Mouse (Mus musculus): ENCODE measurements at regions not wholly inside any gene's neighbourhood (a gene's known extent, or its start where the extent isn't known, plus 50 kb on each side); places are given as distances from the start of the nearest gene placed in this dataset.

DNA sequence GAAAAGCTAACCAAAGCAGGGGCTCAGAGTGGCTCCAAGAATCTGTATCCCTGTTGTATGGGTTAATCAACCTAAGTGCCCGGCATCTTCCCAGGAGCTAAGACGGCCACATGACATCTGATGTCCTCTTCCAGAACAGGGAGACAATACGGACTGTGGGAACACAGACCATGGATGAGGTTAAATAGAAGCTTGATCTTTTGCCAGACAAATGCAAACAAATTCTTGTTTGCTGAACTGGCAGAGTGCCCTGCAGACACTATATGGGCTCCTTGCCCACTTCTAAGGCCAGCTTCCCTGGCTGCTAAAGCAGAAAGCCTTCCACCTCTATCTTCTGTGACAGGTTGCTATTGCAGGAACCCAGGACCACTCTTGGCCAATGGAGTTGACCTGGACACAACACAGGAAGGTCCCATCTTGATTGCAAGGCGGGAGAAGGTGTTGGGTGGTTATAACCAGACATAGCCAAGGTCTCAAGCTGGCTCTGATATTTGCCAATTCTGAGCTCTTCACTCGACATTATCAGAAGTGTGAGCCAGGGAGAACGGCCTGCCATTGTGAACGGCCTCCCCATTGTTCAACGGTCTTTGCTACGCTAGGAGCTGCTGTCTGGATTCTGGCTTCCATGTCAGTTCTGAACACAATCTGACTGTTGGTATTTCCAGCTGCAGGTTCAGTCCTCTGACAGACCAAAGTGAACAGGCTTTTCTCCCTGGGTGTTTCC lies 237.5 kb upstream of the 3110018I06Rik start:
- DNase-seq (ENCODE audit: low read depth) = no peak

DNA sequence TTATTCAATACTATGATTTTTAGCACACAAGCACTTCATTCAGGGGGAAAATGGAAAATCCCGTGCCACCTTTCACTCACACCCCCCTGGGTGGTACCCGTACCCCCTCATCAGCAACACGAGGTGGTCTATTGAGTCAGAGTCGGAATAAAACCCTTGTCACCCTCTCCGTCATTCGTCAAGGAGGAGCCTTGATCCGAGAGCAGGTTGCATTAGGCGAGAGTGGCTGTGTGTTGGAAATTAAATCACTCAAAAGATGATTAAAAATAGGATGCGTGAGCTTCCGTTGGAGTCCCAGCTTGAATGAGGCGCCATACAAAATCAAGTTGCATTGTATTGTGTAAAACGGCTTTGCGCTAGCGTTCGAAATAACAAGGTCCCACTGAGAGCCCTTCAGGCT lies 236.5 kb upstream of the 3110018I06Rik start:
- no peak for DNase-seq (ENCODE audit: low read depth)

- no peak for DNase-seq (ENCODE audit: low read depth)
These were observed 226.4 kb upstream of the 3110018I06Rik start for GRCm38 (mm10) chr12:107262076-107262475.

GRCm38 (mm10) chr12:107262516-107262915 lies 225.9 kb upstream of the 3110018I06Rik start:
- no peak for DNase-seq (ENCODE audit: low read depth)

DNA sequence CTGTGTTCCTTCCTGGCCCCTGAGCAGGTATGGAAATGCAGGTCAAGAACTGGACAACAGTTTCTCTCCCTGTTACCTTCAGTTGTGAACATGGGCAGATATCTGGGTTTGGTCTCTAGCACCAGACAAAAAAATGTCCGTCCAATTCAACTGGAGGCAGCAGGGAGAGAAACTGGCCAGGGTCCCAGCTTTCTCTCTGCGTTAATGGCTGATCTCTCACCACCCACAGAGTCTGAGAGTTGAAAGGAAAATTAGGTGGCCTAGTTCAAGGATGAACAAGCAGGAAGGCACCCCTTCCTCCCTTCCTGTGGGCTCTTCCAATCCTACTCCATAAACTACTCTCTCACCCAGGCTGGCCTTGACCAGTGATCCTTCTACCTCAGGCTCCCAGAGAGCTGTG lies 221.7 kb upstream of the 3110018I06Rik start:
- no peak for DNase-seq (ENCODE audit: low read depth)

GRCm38 (mm10) chr12:107285622-107286021 lies 202.8 kb upstream of the 3110018I06Rik start:
- DNase-seq (ENCODE audit: low read depth) = no peak

- no peak for DNase-seq (ENCODE audit: low read depth)
These were observed 197.1 kb upstream of the 3110018I06Rik start for GRCm38 (mm10) chr12:107291377-107291776.

DNA sequence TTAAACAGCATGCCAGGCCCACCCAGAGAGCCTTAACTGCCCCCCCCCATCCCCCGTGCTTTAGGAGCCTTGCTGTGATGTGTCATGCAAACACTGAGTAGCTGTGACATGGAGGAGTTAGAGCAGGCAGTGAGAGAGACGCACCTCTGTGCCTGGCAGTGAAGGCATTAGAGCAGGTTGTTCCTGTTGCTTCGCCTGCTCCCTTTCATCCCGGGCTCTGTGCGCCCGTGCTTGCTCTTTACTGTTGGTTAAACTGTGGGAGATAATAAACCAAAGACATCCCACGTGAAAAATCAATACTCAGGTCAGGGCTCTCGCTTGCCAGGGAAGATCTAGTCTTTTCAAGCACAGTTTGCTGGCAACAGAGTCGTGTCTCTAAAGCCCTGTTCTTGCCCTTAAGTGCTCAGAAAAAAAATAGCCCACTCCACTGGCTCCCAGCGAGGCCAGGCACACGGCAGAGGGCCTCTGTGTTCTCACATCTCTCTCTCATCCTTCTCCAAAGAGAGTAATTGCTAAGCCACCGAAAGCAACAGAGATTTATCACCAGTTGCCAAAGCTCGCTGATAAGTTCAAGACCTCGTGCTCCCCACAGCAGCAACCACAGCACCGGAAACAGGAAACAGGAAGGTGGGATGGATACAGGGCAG lies 181.2 kb upstream of the 3110018I06Rik start:
- DNase-seq (ENCODE audit: low read depth) = no peak

GRCm38 (mm10) chr12:107315446-107315845 lies 173.0 kb upstream of the 3110018I06Rik start:
- no peak for DNase-seq (ENCODE audit: low read depth)

DNA sequence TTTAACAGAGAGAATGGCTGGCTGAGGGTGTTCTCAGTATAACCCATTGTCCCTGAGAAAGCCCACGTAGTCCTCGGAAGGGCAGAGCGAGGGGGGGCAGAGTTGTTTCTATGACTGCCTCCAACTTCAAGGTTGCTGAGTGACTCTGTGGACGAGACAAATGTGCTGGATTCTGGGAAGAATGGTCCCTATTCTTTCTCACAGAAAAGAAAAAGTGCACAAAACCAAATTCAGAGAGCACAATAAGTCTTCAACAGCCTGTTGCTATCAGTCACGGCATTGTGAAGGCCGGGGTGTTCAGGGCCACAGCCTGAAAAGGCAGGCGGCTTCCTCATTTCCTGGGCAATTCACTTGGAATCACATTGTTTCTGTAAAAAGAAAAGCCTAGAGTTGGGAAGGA lies 165.6 kb upstream of the 3110018I06Rik start:
- no peak for DNase-seq (ENCODE audit: low read depth)

DNA sequence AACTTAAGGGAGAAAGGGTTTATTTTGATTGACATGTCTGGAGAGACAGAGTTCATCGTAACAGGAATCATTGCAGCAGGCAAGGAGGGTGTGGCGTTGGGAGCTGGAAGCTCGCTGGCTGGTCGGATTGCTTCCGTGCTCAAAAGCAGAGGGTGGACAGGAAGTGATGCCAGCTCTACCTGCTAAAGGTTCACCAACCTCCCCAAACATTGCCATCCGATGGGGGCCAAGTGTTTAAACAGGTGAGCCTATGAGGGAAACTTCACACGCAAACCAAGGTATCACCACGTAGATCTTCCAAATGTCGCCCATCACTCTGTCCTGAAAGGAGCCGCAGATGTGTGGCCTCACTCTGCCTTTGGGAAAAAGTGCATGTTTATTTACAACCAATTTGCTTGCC lies 162.3 kb upstream of the 3110018I06Rik start:
- no peak for DNase-seq (ENCODE audit: low read depth)

DNA sequence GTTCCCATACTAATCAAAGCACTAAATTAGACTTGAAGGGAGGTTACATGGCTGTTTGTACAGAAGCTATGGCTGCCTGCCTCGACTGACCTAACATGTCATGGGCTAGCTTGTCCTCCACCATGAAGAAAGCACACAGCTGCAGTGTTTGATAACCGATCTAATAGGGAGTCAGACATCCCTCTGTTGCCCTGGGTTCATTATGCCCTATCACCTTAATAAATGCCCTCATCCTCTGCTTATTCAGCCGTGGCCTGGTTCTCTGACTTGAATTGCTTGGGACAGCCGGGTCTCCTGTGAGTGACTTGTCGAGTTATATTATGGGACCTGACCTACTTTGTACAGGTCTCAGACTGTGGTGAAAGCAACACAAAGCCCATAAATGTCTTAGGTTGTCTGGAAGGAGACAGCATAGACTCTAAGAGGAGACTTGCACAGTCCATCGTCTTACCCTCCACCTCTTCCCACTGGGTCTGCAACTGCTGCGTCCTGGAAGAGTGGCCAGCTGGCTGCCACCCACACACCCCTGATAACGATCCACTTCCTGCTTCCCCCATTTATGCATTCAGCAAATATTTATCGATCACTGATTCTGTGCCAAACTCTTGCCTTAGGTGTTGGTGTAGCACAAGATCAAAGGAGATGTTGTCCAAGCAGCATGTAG lies 161.2 kb upstream of the 3110018I06Rik start:
- no peak for DNase-seq (ENCODE audit: low read depth)

GRCm38 (mm10) chr12:107328986-107329385 lies 159.4 kb upstream of the 3110018I06Rik start:
- no peak for DNase-seq (ENCODE audit: low read depth)

DNA sequence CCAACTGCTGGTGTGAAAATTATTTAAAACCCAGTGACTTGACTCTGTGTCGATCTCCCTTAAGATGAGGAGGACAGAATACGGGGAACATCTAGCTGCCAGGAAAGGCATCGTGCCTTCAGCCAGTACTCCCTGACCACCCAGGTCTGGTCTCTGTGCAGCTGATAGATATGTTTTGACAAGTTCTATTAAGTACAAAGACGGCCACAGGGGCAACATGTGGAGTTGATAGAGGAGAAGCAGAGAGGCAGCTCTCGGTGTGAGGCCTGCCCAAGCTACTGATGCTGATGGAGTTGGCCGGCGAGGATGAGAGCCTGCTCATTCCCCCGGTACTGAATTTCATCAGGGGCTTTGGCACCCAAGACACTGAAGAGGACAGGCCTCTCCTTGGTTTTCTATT lies 154.1 kb upstream of the 3110018I06Rik start:
- DNase-seq (ENCODE audit: low read depth) = no peak

DNA sequence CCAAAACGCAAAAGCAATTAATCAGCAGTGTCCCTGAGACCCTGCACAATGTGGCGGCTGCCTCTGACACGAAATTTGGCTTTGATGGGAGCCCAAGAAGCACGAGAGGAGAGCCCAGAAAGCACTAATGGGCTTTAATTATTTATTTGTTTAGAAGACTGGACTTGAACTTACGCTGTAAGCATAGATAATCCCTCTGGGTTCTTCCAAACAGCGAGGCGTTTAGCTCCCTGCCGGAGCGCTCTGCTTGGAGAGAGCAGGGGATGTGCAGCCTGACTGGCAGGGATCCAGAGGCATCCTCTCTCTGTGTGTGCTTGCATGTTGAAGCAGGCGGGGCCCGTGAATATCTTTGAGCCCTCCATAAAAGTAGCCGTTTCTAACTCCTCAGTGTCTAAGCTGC lies 153.3 kb upstream of the 3110018I06Rik start:
- DNase-seq (ENCODE audit: low read depth) = no peak

DNA sequence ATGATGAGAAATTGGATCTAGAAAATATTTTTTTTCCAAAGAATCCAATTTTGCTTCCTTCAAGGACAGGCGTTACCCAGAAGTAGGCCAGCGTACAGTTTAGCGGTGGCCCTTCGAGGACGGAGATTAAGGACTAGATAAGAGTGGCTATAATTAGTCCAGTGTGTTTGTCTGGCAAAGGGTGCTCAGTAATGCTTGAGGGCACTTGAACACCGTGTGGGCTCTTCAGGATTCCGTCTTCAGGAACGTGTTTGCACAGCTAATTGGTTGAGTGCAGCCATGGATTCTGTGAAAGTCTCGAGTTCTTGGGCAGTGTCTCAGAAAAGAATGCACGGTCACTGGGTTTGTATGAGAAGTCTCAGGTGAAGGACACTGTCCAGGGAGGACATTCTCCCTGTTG lies 149.7 kb upstream of the 3110018I06Rik start:
- DNase-seq (ENCODE audit: low read depth) = no peak

GRCm38 (mm10) chr12:107356211-107356610 lies 132.2 kb upstream of the 3110018I06Rik start:
- no peak for DNase-seq (ENCODE audit: low read depth)

GRCm38 (mm10) chr12:107356974-107357373 lies 131.5 kb upstream of the 3110018I06Rik start:
- no peak for DNase-seq (ENCODE audit: low read depth)

- no peak for DNase-seq (ENCODE audit: low read depth)
These were observed 127.9 kb upstream of the 3110018I06Rik start for GRCm38 (mm10) chr12:107360511-107360910.

DNA sequence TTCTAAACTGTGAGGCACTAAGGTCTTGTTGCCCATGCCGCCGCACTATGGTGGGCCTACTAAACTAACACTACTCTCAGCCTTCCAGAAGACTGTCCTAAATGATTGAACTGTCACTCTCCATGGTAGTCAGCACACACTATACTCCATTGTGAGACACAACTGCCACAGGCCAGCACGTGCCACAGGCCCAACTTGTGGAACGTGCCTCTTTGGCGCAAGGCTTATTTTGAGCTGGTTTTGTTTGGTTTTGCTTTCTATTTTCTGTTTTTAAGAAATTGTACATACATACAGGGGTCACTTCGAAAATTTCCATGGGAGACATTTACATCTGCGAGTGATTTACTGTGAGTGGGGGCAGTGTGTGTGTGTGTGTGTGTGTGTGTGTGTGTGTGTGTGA lies 126.8 kb upstream of the 3110018I06Rik start:
- DNase-seq (ENCODE audit: low read depth) = no peak

- DNase-seq (ENCODE audit: low read depth) = no peak
These were observed 126.3 kb upstream of the 3110018I06Rik start for GRCm38 (mm10) chr12:107362120-107362519.

DNA sequence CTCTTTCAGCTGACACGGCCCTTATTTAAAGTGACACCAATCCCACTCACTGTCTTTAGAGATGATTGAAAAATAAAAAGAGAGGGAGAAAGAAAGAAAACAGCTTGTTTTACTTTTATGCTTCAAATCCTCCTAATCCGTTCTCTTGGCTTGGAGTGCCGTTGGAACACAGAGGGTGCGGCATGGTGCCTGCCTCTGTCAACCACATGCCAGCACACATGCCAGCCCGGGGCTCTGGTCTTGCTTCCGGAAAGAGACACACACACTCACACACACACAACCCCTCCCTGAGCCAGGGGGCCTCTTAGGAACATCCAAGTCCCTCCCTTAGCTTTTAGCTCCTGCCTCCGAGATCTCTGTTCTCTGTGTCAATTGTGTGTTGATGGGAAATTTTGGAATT lies 116.2 kb upstream of the 3110018I06Rik start:
- DNase-seq (ENCODE audit: low read depth) = no peak

DNA sequence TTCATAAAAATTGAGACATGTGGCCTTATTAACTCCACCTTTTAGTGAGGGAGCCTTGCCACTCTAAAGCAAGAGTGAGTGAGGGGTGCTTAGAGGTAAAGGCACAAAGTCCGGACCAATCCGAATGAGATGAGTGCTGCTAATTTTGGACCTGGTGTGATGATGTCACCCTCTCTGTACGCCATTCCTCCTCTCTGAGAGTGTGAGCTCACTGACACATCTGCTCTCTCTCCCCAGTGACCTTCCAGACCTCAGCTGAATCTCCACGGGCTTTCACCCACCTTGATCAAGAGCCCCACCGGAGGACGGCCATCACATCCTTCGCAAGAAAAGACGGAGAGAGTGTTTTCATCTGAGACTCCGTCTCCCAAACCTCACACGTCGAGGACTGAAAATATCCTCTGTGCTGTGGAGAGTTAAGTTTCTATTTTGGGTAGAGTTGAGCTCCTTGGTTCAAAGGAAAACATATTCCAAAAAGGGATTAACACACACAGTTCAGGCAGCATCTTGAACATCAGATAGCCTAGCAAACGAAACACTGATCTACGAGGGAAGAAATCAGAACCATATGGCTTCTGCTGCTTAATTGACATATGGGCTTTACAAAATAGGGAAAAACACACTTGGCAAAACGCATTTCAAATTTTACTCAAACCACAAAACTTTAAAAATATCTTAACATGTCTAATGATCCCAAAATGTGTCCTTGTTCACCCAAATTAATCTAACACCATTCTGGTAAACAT lies 96.2 kb upstream of the 3110018I06Rik start:
- no peak for DNase-seq (ENCODE audit: low read depth)
